Mouse (Mus musculus): ENCODE measurements around the gene 2810006K23Rik. TPM values are rescaled to one million over a fixed set of nuclear protein-coding genes. Genes with fewer than 3 reads are reported as not detected.
"Not testable (repeated sequence)": the region's sequence is repeated elsewhere in the genome, so short reads cannot be mapped to it uniquely, and the experiment has no call there.

The 2810006K23Rik gene
- polyA plus RNA-seq, 1 experiment from 2014 or later, result 20.8 TPM

GRCm38 (mm10) chr5:124315498-124315897 lies 12.4 kb upstream of the 2810006K23Rik start:
- no peak overlapping the region for H3K9ac ChIP-seq
- H3K9me3 ChIP-seq (replicated peaks), result peaks cover 4% of the 10 kb centered on the region
- no peaks in the 10 kb centered on the region for H3K27me3 ChIP-seq
- H3K36me3 ChIP-seq (ENCODE audit: poor library complexity, severe bottlenecking), result peaks cover 84% of the 10 kb centered on the region
- no peak for ATAC-seq
- no peak overlapping the region for H3K27ac ChIP-seq
- 90% methylated on average over 9 of the region's 9 CpGs for WGBS
- no peaks in the 10 kb centered on the region for H3K4me1 ChIP-seq
- no peak overlapping the region for H3K4me3 ChIP-seq
- H3K4me2 ChIP-seq, result no peak overlapping the region

DNA sequence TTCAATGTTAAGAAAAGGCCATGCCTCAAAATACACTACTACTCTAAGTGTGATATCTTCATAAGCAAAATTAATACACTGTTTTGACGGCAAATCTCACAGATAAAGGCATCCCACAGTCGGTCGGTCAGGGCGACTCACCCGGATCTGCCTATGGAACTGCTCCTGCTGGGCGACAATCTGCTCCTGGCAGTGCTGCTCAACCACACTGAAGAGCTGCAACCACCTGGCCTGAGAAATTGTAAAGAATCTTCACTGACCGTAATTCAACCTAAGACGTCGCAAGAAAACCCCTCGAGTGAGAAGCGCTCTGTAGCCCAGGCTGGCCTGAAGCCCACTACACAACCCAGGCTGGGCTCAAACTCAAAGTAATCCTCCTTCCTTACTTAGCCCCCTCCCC lies 11.9 kb upstream of the 2810006K23Rik start:
- no peaks in the 10 kb centered on the region for H3K27me3 ChIP-seq
- H3K4me1 ChIP-seq, result no peaks in the 10 kb centered on the region
- H3K4me3 ChIP-seq, result no peak overlapping the region
- peaks cover 84% of the 10 kb centered on the region for H3K36me3 ChIP-seq (ENCODE audit: poor library complexity, severe bottlenecking)
- no peak overlapping the region for H3K4me2 ChIP-seq
- no peak overlapping the region for H3K27ac ChIP-seq
- H3K9ac ChIP-seq, result no peak overlapping the region
- peaks cover 4% of the 10 kb centered on the region for H3K9me3 ChIP-seq (replicated peaks)
- no peak for ATAC-seq
- 88% methylated on average over 11 of the region's 11 CpGs for WGBS

DNA sequence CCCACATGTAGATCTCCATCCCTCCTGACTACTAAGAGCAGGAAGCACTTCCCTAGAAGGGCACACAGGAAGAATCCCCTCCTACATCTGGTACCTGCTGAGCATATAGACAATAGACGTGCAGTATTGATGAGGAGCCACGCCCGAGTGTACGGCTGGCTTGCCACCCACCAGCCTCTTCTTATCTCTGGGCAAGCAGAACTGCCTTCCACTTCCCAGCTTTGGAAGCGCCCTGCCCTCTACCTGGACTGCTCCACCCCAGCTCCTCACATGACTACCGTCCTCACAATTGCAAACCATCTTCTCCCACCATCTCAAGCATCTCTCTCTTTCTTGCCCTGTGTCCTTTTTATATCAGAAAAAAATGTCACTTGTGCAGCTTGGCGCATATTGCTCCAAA lies 10.2 kb upstream of the 2810006K23Rik start:
- Histone ChIP-seq H3K9me3 (replicated peaks) (no peaks in the 10 kb centered on the region), H3K4me2 (no peak overlapping the region), H3K27ac (no peak overlapping the region), H3K4me3 (no peak overlapping the region), H3K27me3 (no peaks in the 10 kb centered on the region), H3K36me3 (ENCODE audit: poor library complexity, severe bottlenecking) (peaks cover 83% of the 10 kb centered on the region), H3K4me1 (no peaks in the 10 kb centered on the region), H3K9ac (no peak overlapping the region)
- no peak for ATAC-seq
- WGBS, result 91% methylated on average over 7 of the region's 7 CpGs

GRCm38 (mm10) chr5:124326829-124327228 lies 1.1 kb upstream of the 2810006K23Rik start:
- WGBS, result 2% methylated on average over 8 of the region's 8 CpGs
- H3K4me1 ChIP-seq, result peaks cover 22% of the 10 kb centered on the region
- H3K9ac ChIP-seq, result peak overlapping the region; percentile 86
- H3K9me3 ChIP-seq (replicated peaks), result no peaks in the 10 kb centered on the region
- ATAC-seq, result no peak
- peaks cover 26% of the 10 kb centered on the region for H3K36me3 ChIP-seq (ENCODE audit: poor library complexity, severe bottlenecking)
- H3K4me2 ChIP-seq, result peak overlapping the region; percentile 90
- no peaks in the 10 kb centered on the region for H3K27me3 ChIP-seq
- peak overlapping the region; percentile 61 for H3K4me3 ChIP-seq
- H3K27ac ChIP-seq, result peak overlapping the region; percentile 97

DNA sequence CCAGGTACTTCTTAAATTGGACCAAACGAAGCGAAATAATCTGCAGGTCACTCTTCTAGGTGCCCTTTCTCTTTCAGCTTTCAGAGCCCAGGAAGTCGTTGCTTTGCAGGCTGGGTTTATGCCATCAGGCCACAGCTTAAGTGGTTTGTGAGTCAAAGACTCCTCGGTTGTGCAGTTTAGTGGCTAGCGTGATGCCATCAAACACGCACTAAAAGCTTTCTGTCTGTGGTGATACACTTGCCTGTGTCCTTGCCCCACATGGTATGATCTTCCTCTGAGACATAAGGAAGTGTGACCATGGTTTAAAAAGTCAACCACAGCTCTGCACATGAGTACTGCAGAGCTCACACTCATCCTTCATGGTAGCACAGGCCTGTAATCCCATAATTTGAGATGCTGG lies 2.2 kb downstream of the 2810006K23Rik start:
- no peak overlapping the region for H3K9ac ChIP-seq
- H3K27me3 ChIP-seq, result no peaks in the 10 kb centered on the region
- 90% methylated on average over 6 of the region's 6 CpGs for WGBS
- H3K4me3 ChIP-seq, result no peak overlapping the region
- no peaks in the 10 kb centered on the region for H3K36me3 ChIP-seq (ENCODE audit: poor library complexity, severe bottlenecking)
- H3K27ac ChIP-seq, result no peak overlapping the region
- peaks cover 40% of the 10 kb centered on the region for H3K4me1 ChIP-seq
- H3K4me2 ChIP-seq, result no peak overlapping the region
- no peaks in the 10 kb centered on the region for H3K9me3 ChIP-seq (replicated peaks)
- ATAC-seq, result no peak

DNA sequence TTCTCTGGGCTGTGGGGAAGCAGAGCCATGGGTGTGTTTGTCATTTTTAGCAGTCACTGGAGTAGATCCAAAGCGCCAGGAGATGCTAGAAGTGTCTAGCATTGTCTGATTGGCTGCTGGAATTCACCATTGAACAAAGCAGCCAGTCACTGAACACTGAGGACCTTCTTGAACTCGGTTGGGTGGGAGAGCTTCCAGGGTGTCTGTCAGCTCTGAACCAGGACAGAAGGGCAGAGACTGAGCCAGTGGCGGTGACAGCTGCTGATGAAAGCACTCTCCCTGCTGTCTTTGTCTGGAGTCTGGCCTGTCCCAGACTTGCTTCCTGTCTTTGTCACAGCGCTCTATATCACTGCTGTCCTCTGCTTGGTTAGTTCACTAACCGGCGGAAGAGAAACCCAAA lies 6.5 kb downstream of the 2810006K23Rik start:
- Histone ChIP-seq H3K27me3 (no peaks in the 10 kb centered on the region), H3K4me1 (peaks cover 54% of the 10 kb centered on the region), H3K36me3 (ENCODE audit: poor library complexity, severe bottlenecking) (peaks cover 5% of the 10 kb centered on the region; the same call in 1 of the 2 replicates), H3K9me3 (replicated peaks) (no peaks in the 10 kb centered on the region), H3K27ac (peak overlapping the region; percentile 92), H3K9ac (peak overlapping the region; percentile 3; the same call in 1 of the 2 replicates), H3K4me2 (no peak overlapping the region), H3K4me3 (no peak overlapping the region)
- ATAC-seq, result peak; percentile 90
- WGBS, result 31% methylated on average over 6 of the region's 6 CpGs

- peaks cover 6% of the 10 kb centered on the region; the same call in 1 of the 2 replicates for H3K36me3 ChIP-seq (ENCODE audit: poor library complexity, severe bottlenecking)
- peaks cover 63% of the 10 kb centered on the region for H3K4me1 ChIP-seq
- no peak overlapping the region for H3K4me2 ChIP-seq
- no peaks in the 10 kb centered on the region for H3K9me3 ChIP-seq (replicated peaks)
- no peaks in the 10 kb centered on the region for H3K27me3 ChIP-seq
- no peak overlapping the region for H3K9ac ChIP-seq
- H3K4me3 ChIP-seq, result no peak overlapping the region
- 86% methylated on average over 9 of the region's 9 CpGs for WGBS
- no peak for ATAC-seq
- peak overlapping the region; percentile 83 for H3K27ac ChIP-seq
Observed at GRCm38 (mm10) chr5:124337103-124337502, 9.2 kb downstream of the 2810006K23Rik start.

- Histone ChIP-seq H3K9me3 (replicated peaks) (no peaks in the 10 kb centered on the region), H3K4me1 (peaks cover 63% of the 10 kb centered on the region), H3K36me3 (ENCODE audit: poor library complexity, severe bottlenecking) (peaks cover 6% of the 10 kb centered on the region), H3K27ac (peak overlapping the region; percentile 83), H3K9ac (no peak overlapping the region), H3K27me3 (no peaks in the 10 kb centered on the region), H3K4me3 (no peak overlapping the region), H3K4me2 (no peak overlapping the region)
- peak; percentile 42 for ATAC-seq
- 59% methylated on average over 9 of the region's 9 CpGs for WGBS
Observed at GRCm38 (mm10) chr5:124337909-124338308, 10.0 kb downstream of the 2810006K23Rik start.

DNA sequence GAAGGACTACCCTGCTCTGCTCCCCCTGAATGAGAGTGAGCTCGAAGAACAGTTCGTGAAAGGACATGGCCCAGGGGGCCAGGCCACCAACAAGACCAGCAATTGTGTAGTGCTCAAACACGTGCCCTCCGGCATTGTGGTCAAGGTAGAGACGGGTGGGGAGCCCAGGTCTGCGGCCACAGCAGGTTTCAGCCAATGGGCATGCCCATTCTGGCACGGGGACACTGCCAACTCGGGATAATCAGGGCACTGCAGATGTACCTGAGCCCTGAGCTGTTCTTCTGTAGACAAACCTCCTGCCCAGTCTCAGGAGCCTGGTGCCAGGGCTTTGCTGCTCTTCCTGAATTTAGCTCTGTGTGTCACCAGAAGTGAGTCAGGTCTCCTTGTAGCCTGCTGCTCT lies 10.9 kb downstream of the 2810006K23Rik start:
- Histone ChIP-seq H3K4me1 (peaks cover 58% of the 10 kb centered on the region), H3K27ac (peak overlapping the region; percentile 83), H3K9me3 (replicated peaks) (no peaks in the 10 kb centered on the region), H3K36me3 (ENCODE audit: poor library complexity, severe bottlenecking) (peaks cover 11% of the 10 kb centered on the region), H3K9ac (0 out of 2 replicates have a peak overlapping the region, but pooled peaks have one; percentile 30), H3K4me3 (no peak overlapping the region), H3K4me2 (no peak overlapping the region), H3K27me3 (no peaks in the 10 kb centered on the region)
- WGBS, result 88% methylated on average over 8 of the region's 8 CpGs
- ATAC-seq, result no peak

GRCm38 (mm10) chr5:124341753-124342339 lies 14.0 kb downstream of the 2810006K23Rik start:
- WGBS, result 71% methylated on average over 6 of the region's 6 CpGs
- 0 out of 2 replicates have a peak, but pooled peaks have one; percentile 22 for ATAC-seq
- H3K4me3 ChIP-seq; H3K9ac ChIP-seq; H3K27me3 ChIP-seq; H3K27ac ChIP-seq; H3K4me2 ChIP-seq; H3K9me3 ChIP-seq (replicated peaks): not testable (repeated sequence)
- H3K4me1 ChIP-seq, result peaks cover 36% of the 10 kb centered on the region
- H3K36me3 ChIP-seq (ENCODE audit: poor library complexity, severe bottlenecking), result peaks cover 36% of the 10 kb centered on the region

DNA sequence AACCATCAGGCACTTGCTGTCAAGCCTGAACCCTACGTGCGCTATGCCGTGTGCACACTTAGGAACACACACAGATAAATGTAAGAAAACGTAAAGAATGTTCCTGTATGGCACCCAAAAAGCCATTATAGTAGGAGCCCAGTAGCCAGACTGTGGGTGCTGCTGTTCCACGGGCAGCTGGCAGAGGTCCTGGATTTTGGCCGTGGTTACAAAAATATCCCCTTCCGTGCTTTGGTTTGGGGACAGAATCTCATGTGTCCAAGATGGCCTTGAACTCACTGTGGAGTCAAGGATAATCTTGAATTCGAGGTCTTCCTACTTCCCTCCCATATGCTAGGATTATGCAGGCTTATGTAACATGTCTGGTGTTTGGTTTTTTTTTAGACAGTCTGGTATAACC lies 15.0 kb downstream of the 2810006K23Rik start:
- H3K4me1 ChIP-seq, result peaks cover 26% of the 10 kb centered on the region
- H3K27me3 ChIP-seq, result no peaks in the 10 kb centered on the region
- H3K27ac ChIP-seq, result peak overlapping the region; percentile 40
- WGBS, result 79% methylated on average over 8 of the region's 8 CpGs
- no peaks in the 10 kb centered on the region for H3K9me3 ChIP-seq (replicated peaks)
- H3K36me3 ChIP-seq (ENCODE audit: poor library complexity, severe bottlenecking), result peaks cover 40% of the 10 kb centered on the region
- no peak for ATAC-seq
- no peak overlapping the region for H3K4me2 ChIP-seq
- H3K9ac ChIP-seq, result no peak overlapping the region
- H3K4me3 ChIP-seq, result no peak overlapping the region

- H3K4me3 ChIP-seq, result no peak overlapping the region
- H3K27ac ChIP-seq, result peak overlapping the region; percentile 99
- H3K9me3 ChIP-seq (replicated peaks), result no peaks in the 10 kb centered on the region
- WGBS, result 89% methylated on average over 17 of the region's 17 CpGs
- H3K9ac ChIP-seq, result peak overlapping the region; percentile 37; the same call in 1 of the 2 replicates
- H3K4me2 ChIP-seq, result peak overlapping the region; percentile 79
- peaks cover 37% of the 10 kb centered on the region for H3K4me1 ChIP-seq
- H3K36me3 ChIP-seq (ENCODE audit: poor library complexity, severe bottlenecking), result peaks cover 50% of the 10 kb centered on the region
- ATAC-seq, result no peak
- H3K27me3 ChIP-seq, result no peaks in the 10 kb centered on the region
Observed at GRCm38 (mm10) chr5:124349196-124349595, 21.3 kb downstream of the 2810006K23Rik start.

GRCm38 (mm10) chr5:124350350-124350749 lies 22.5 kb downstream of the 2810006K23Rik start:
- peak overlapping the region; percentile 94 for H3K4me3 ChIP-seq
- H3K4me1 ChIP-seq, result peaks cover 37% of the 10 kb centered on the region
- peak overlapping the region; percentile 100 for H3K9ac ChIP-seq
- peak overlapping the region; percentile 79 for H3K4me2 ChIP-seq
- H3K27me3 ChIP-seq, result no peaks in the 10 kb centered on the region
- ATAC-seq, result no peak
- peaks cover 39% of the 10 kb centered on the region for H3K36me3 ChIP-seq (ENCODE audit: poor library complexity, severe bottlenecking)
- no peaks in the 10 kb centered on the region for H3K9me3 ChIP-seq (replicated peaks)
- H3K27ac ChIP-seq, result peak overlapping the region; percentile 99
- WGBS, result 71% methylated on average over 2 of the region's 2 CpGs

Measured in forebrain, embryonic 13.5 days (tissue).